Mouse (Mus musculus) A20 (cell line): ENCODE measurements around the gene Rbm19.
A peak's percentile ranks its signal among the peaks of the same experiment; 100 is the strongest.
"Not testable (repeated sequence)": the region's sequence is repeated elsewhere in the genome, so short reads cannot be mapped to it uniquely, and the experiment has no call there.

Experiments
- DNase-seq: peaks from one replicate; pipeline ENCODE4 v3.0.0-alpha.2; 2011; ENCODE audit warnings: low read depth, low spot score

Gene Rbm19

GRCm38 (mm10) chr5:120116261-120117050, at the start of gene Rbm19:
TSS of gene Rbm19 (plus strand) at chr5:120116465.
- DNase-seq: peak; percentile 92

DNA sequence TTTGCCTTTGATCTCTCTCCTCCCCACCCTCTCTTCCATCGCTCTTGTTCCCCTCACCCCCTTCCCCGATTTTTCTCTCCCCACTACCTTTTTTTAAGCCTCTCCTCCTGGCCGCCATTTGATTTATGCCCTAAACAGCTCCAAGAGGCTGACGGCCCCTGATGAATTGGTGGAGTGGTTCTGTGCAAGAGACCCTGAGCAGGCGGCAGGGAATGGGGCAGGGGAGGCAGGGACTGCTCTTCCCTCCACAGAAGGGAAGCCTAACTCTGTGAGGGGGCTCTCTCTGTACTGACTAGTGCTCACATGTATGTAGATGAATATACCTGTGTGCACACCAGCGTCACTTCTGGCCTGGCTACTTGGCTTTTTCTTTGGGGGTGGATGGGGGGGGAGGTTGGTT, 49.0 kb upstream of the Rbm19 start:
- no peak for DNase-seq

- no peak for DNase-seq
Measured at GRCm38 (mm10) chr5:120074101-120074500, 42.2 kb upstream of the Rbm19 start.

DNA sequence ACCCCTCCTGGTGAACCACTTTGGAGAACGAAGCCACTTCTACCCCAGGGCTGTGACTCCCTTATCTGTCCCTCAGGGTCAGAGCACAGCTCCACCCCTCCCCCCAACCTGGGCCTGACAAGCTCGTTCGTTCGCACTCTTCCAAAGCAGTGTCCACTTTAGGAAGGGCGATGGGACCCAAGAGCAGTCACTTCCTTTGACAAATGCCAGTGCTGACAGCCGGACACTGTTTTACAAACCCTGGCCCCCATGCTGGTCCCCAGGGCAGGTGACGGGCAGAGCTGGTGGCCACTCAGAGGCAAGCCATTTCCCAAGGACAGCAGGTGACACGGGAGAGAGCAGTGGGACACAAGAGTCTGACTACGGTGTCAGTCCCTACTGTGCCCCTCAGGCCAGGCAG, 36.2 kb upstream of the Rbm19 start:
- DNase-seq: no peak

DNA sequence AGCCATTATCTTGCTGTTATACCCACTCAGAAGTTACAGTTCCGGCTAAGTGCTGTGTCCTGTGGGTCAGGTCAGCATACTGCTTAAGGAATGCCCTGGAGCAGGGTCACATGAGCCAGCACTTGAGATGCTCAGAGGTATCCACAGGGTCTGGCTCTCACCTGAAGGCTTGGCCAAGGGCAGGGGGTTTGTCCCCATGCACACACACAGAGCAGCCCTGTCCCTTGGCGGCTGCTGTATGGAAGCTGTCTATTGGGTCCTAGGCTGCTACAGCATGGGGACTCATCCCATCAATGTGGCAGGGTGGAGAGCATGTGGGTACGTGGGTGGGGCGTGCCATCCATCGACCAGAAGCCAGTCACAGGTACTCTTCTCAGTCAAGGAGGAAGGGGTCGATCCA, 35.8 kb upstream of the Rbm19 start:
- no peak for DNase-seq

- DNase-seq: peak; percentile 85
Measured at GRCm38 (mm10) chr5:120088561-120088960, 27.7 kb upstream of the Rbm19 start.

- peak; percentile 76 for DNase-seq
Measured at GRCm38 (mm10) chr5:120094602-120095001, 21.7 kb upstream of the Rbm19 start.

DNA sequence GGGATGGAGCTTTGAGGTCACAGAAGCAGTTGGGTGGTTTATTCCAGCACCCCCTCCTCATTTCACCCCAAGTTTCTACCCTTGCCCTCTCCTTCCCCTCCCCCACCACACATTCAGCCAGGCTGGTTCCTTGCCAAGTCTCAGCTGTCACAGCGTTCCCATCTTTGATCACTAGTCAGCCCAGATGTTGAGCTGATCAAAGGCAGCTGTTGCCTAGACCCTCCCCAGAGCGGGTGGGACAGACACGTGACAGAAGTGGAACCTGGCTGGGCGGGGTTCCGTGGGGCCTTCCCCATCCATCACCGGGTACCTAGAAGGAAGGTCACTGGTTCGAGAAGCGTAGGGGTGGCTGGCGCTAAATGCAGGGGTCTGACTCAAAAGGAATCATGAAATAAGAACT, 19.2 kb upstream of the Rbm19 start:
- no peak for DNase-seq

DNA sequence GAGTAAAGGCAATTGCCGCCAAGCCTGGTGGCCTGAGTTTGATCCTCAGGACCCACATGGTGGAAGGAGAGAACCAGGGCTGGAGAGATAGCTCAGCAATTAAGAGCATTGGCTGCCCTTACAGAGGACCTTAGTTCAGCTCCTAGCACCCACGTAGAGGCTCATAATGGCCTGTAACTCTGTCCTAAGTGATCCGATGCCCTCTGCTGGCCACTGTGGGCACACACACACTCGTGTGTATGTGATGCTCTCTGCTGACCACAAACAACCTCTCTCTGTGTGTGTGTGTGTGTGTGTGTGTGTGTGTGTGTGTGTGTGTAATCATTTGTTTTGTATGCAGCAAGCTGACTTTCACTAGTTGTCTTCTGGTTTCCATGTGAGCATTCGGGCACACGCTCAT, 15.5 kb upstream of the Rbm19 start:
- peak; percentile 28 for DNase-seq

DNA sequence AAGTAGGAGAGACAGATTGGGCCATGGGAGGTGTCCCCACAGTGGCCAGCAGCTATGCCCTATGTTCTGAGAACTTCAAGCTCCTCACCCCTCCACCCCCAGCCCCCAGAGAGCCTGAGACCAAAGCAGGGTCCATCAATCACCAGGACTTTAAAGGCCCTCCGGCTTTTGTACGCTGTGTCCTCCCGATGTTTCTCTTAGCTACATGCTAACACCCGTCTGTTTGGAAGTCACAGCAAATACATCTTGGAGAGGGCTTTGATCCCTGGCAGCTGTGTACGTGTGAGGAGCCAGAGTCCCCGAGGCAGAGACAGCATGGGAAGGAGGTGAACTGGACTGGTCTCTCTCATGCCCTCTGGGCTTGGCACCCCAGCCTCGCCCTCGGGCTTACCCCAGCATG, 14.2 kb upstream of the Rbm19 start:
- no peak for DNase-seq

DNA sequence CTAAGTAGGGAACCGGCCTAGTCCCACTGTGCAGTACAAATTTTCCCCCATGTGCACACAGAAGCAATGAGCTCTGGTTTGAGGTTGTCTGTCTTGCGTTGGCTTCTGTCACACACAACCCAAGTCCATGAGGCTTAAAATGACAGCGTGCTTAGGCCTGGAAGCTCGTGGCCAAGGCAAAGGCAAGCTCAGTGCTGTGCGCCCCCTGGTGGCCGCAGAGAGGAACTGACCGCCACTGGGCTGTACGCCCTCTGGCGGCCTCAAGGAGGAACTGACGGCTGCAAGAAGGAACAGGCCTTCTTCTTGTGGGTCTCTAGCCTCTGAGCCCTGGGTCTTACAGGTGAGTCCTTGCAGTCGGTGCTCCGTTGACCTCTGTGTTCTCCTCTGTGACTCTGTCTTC, 13.5 kb upstream of the Rbm19 start:
- DNase-seq: peak; percentile 75

DNA sequence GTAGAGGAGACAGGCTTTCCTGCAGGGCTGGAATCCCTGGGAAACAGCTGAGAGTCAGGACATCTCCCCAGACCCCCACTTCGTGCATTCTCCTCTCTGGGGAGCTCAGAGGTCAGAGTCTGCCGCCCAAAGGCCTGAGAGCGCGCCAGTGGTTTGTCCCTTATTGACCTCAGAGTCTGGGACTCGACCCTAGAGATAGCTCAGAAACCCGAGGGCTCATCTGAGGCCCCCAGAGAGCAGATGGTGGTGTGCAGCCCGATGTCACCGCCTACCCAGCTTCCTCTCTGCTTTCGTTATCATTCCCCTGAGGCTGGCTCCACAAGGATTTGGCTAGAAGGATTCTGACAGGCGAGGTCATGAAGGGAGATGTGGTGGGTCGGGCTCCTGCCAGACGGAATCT, 12.8 kb upstream of the Rbm19 start:
- no peak for DNase-seq

- peak; percentile 62 for DNase-seq
Measured at GRCm38 (mm10) chr5:120106424-120107073, 9.7 kb upstream of the Rbm19 start.

DNA sequence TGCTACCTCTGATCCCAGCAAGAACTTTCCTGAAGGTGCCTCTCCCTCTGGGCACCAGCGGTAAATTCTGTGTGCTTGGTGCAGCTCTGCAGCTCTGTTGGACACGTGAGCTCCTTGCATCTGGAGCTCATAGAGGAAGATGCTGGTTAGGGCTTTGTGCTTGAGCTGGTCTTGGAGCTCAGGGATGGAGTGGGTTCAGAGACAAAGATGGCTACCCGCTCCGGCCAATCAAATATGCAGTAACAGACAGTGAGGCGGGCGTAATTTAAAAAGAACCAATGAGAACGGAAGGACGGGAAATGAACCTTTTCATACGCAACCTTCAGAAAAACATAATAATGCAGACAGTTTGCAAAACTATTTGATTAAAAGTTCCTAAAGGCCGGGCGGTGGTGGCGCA, 1.9 kb upstream of the Rbm19 start:
- no peak for DNase-seq

- not testable (repeated sequence) for DNase-seq
Measured at GRCm38 (mm10) chr5:120117161-120117560, 896 bp downstream of the Rbm19 start.

GRCm38 (mm10) chr5:120124881-120125690, 8.8 kb downstream of the Rbm19 start:
- no peak for DNase-seq

- DNase-seq: peak; percentile 48
Measured at GRCm38 (mm10) chr5:120127641-120128040, 11.4 kb downstream of the Rbm19 start.

DNA sequence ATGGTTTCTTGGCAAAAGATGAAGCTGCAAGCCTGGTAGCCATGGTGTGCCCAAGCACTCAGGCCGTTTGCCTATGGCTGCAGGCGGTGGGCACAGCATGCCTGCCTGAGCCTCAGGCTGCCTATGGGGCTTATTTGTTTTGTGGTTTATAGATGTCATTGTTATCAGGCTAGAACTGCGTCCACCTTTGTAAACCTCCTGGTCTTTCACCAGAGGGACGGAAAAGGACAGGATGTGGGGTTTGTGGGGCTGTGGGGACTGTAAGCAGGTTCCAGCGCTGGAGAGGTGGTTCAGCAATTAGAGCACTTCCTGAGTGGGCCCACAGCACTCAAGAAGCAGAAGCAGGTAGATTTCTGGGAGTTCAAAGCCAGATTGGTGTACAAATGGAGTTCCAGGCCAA, 12.2 kb downstream of the Rbm19 start:
- DNase-seq: no peak

DNA sequence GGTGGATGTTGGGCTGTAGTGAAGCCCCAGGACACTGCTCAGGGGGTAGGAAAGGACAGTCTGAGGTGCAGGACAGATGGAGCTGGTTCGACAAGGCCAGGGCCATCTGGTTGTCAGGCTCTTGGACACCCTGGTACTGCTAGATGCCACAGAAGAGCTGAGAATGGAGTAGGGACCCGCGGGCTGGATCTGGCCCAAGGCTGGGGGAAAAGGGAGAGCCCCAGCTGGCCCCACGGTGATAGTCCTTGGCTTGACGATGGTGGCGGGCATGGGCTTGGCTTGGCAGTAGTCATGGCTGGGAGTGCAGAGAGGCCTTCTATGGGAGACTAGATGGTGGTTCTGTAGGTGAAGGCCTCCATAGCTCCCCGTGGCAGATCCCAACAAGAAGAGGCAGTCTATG, 12.8 kb downstream of the Rbm19 start:
- no peak for DNase-seq

- DNase-seq: no peak
Measured at GRCm38 (mm10) chr5:120129761-120130160, 13.5 kb downstream of the Rbm19 start.

DNA sequence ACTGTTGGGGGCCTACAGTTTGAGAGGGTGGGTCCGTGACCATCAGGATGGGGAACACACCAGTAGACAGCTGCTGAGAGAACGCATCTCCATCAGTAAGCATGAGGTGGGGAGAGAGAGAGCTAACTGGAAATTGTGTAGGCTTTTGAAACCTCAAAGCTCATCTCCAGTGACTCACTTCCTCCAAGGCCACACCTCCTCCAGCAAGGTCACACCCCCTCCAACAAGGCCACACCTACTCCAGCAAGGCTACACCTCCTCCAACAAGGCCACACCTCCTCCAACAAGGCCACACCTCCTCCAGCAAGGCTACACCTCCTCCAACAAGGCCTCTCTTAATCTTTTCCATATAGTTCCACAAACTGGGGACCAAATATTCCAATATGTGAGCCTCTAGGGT, 13.9 kb downstream of the Rbm19 start:
- peak; percentile 73 for DNase-seq

DNA sequence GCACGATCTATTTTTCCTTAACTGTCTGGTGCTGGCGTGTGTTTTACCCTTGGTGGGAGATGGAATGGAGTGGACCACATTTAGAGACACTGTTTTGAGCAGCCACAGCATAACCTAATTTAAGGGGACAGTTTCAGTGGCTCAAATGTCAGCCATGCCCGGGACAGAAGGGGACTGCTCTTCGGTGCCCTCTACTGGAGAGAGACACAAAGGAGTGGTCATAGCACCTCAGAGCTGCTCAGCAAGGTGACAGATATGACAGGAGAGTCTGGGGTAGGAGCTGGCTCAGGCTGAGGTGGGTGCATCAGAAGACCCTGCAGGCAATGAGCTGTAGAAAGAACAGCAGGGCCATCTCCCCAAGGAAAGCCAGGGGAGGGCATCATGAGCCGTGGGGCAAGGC, 15.3 kb downstream of the Rbm19 start:
- DNase-seq: peak; percentile 56
